Mouse (Mus musculus) CH12.LX (cell line): ENCODE data around the gene Fryl.
A peak's percentile ranks its signal among the peaks of the same experiment; 100 is the strongest.

Experiments used
- BHLHE40 ChIP-seq: IDR thresholded peaks from 2 replicates; pipeline ENCODE4 v1.6.1; 2011; ENCODE audit warnings: mild to moderate bottlenecking, low read depth, low read length, improper control_type of control experiment
- CHD2 ChIP-seq: IDR thresholded peaks from 2 replicates; pipeline ENCODE4 v1.6.1; 2011; ENCODE audit warnings: low read length, improper control_type of control experiment
- CTCF ChIP-seq, 2 experiments: IDR thresholded peaks in 1 of 2; conservative IDR thresholded peaks in 1 of 2; 2 replicates each; pipeline ENCODE4 v1.5.1; 2011 to 2012; ENCODE audit warnings: low read depth in 2 of 2, low read length in 2 of 2, improper control_type of control experiment in 1 of 2, inconsistent platforms in 1 of 2, mild to moderate bottlenecking in 1 of 2, moderate library complexity in 1 of 2
- E2F4 ChIP-seq: IDR thresholded peaks from 2 replicates; pipeline ENCODE4 v1.6.1; 2011; ENCODE audit warnings: low read depth, low read length, improper control_type of control experiment; ENCODE audit not compliant: insufficient replicate concordance
- ELF1 ChIP-seq: IDR thresholded peaks from 2 replicates; pipeline ENCODE4 v1.6.1; 2014; ENCODE audit warnings: low read depth, mild to moderate bottlenecking, inconsistent platforms, low read length, improper control_type of control experiment
- GABPA ChIP-seq: IDR thresholded peaks from 2 replicates; pipeline ENCODE4 v1.6.1; 2012; ENCODE audit warnings: low read depth, low read length, improper control_type of control experiment, inconsistent platforms; ENCODE audit not compliant: insufficient replicate concordance
- HCFC1 ChIP-seq: IDR thresholded peaks from 2 replicates; pipeline ENCODE4 v1.6.1; 2012; ENCODE audit warnings: low read depth, mild to moderate bottlenecking, inconsistent platforms, low read length, improper control_type of control experiment
- JUND ChIP-seq: conservative IDR thresholded peaks from 2 replicates; pipeline ENCODE4 v1.6.1; 2011; ENCODE audit warnings: low read depth, low read length, improper control_type of control experiment
- MYC ChIP-seq: IDR thresholded peaks from 2 replicates; pipeline ENCODE4 v1.6.1; 2011; ENCODE audit warnings: low read depth, mild to moderate bottlenecking, improper control_type of control experiment, low read length
- POLR2A ChIP-seq: IDR thresholded peaks from 2 replicates; pipeline ENCODE4 v1.6.1; 2011; ENCODE audit warnings: low read depth, mild to moderate bottlenecking, improper control_type of control experiment, low read length
- RCOR1 ChIP-seq: conservative IDR thresholded peaks from 2 replicates; pipeline ENCODE4 v1.6.1; 2012; ENCODE audit warnings: low read depth, mild to moderate bottlenecking, inconsistent platforms, low read length, improper control_type of control experiment
- USF1 ChIP-seq: IDR thresholded peaks from 2 replicates; pipeline ENCODE4 v1.6.1; 2014; ENCODE audit warnings: low read depth, mild to moderate bottlenecking, inconsistent platforms, low read length, improper control_type of control experiment
- ZMIZ1 ChIP-seq: IDR thresholded peaks from 2 replicates; pipeline ENCODE4 v1.6.1; 2012; ENCODE audit warnings: low read depth, mild to moderate bottlenecking, inconsistent platforms, low read length, improper control_type of control experiment

GRCm38 (mm10) chr5:73209201-73210096, 47.0 kb downstream of the Fryl start:
- no peak for TF ChIP-seq CTCF (conservative IDR thresholded peaks at IDR 0.05 in 1 of 2, IDR thresholded peaks at IDR 0.05 in 1 of 2; ENCODE audit: low read depth in 2 of 2, low read length in 2 of 2)
- 0 out of 2 replicates have a peak, but pooled peaks have one; percentile 6 for TF ChIP-seq ELF1
- no peak for TF ChIP-seq USF1
- TF ChIP-seq HCFC1 = no peak
- no peak; the same call in 1 of the 2 replicates for TF ChIP-seq RCOR1
- TF ChIP-seq JUND = no peak
- no peak for TF ChIP-seq ZMIZ1
- TF ChIP-seq E2F4 = no peak
- TF ChIP-seq GABPA = no peak
- peak; percentile 33; the same call in 1 of the 2 replicates for TF ChIP-seq POLR2A
- peak; percentile 90 for TF ChIP-seq BHLHE40
- peak; percentile 76; the same call in 1 of the 2 replicates for TF ChIP-seq MYC
- TF ChIP-seq CHD2 = 0 out of 2 replicates have a peak, but pooled peaks have one; percentile 32
